Mouse (Mus musculus): Measurements from ENCODE around the gene Klk1b27. TPM values are rescaled to one million over a fixed set of nuclear protein-coding genes. Genes with fewer than 3 reads are reported as not detected.
"Not testable (repeated sequence)": the region's sequence is repeated elsewhere in the genome, so short reads cannot be mapped to it uniquely, and the experiment has no call there.

Klk1b27 gene
- total RNA-seq (2021): not detected

GRCm38 (mm10) chr7:44051990-44052389 is at the start of gene Klk1b27:
Gene Klk1b27 (plus strand): TSS chr7:44052290.
- DNase-seq (ENCODE audit: extremely low spot score in 1 of 2, low spot score in 1 of 2): not testable (repeated sequence)

- DNase-seq (ENCODE audit: extremely low spot score in 1 of 2, low spot score in 1 of 2): no peak
Measured at GRCm38 (mm10) chr7:44004847-44005246, 47.2 kb upstream of the Klk1b27 start.

GRCm38 (mm10) chr7:44011868-44012267 is 40.2 kb upstream of the Klk1b27 start, which contains the start of gene Klk1b26:
Gene Klk1b26 (plus strand): TSS chr7:44012168.
- DNase-seq (ENCODE audit: extremely low spot score in 1 of 2, low spot score in 1 of 2): not testable (repeated sequence)

- DNase-seq (ENCODE audit: extremely low spot score in 1 of 2, low spot score in 1 of 2): peak in 1 of 2 experiments; percentile 3
Measured at GRCm38 (mm10) chr7:44014666-44015065, 37.4 kb upstream of the Klk1b27 start.

- DNase-seq (ENCODE audit: extremely low spot score in 1 of 2, low spot score in 1 of 2): no peak
Measured at GRCm38 (mm10) chr7:44015071-44015470, 37.0 kb upstream of the Klk1b27 start.

GRCm38 (mm10) chr7:44072117-44072516 is 20.0 kb downstream of the Klk1b27 start:
- no peak for DNase-seq (ENCODE audit: extremely low spot score in 1 of 2, low spot score in 1 of 2)

- DNase-seq (ENCODE audit: extremely low spot score in 1 of 2, low spot score in 1 of 2): no peak
Measured at GRCm38 (mm10) chr7:44077703-44078102, 25.6 kb downstream of the Klk1b27 start.

- DNase-seq (ENCODE audit: extremely low spot score in 1 of 2, low spot score in 1 of 2): no peak
Measured at GRCm38 (mm10) chr7:44096111-44096510, 44.0 kb downstream of the Klk1b27 start.

GRCm38 (mm10) chr7:44102028-44102427 is 49.9 kb downstream of the Klk1b27 start, which contains the start of gene Klk1b21:
Gene Klk1b21 (plus strand): TSS chr7:44102328.
- DNase-seq (ENCODE audit: extremely low spot score in 1 of 2, low spot score in 1 of 2): not testable (repeated sequence)

Other genes with a start within 250 kb of the Klk1b27 start
- gene Klk7, start 241.0 kb upstream of the Klk1b27 start, total RNA-seq (2021): under 1 TPM; 0.26 to 0.54 TPM
- gene Klk6, start 227.8 kb upstream of the Klk1b27 start, total RNA-seq (2021): not detected
- gene Klk5, start 210.3 kb upstream of the Klk1b27 start, total RNA-seq (2021): not detected
- not detected for gene Klk4, start 171.1 kb upstream of the Klk1b27 start, total RNA-seq (2021)
- not detected for gene Klk15, start 118.5 kb upstream of the Klk1b27 start, total RNA-seq (2021)
- gene Klk1b8, start 101.6 kb upstream of the Klk1b27 start, total RNA-seq (2021): not detected
- gene Klk1b1, start 85.5 kb upstream of the Klk1b27 start, total RNA-seq (2021): not detected
- gene Klk1b9, start 76.2 kb upstream of the Klk1b27 start, total RNA-seq (2021): not detected
- not detected for gene Klk1b11, start 56.4 kb upstream of the Klk1b27 start, total RNA-seq (2021)
- not detected for gene Klk1b26, start 40.1 kb upstream of the Klk1b27 start, total RNA-seq (2021)
- gene Klk1b21, start 50.0 kb downstream of the Klk1b27 start, total RNA-seq (2021): not detected
- gene Klk1b22, start 60.4 kb downstream of the Klk1b27 start, total RNA-seq (2021): not detected
- not detected for gene Klk1b16, start 84.5 kb downstream of the Klk1b27 start, total RNA-seq (2021)
- gene Klk1b24, start 135.9 kb downstream of the Klk1b27 start, total RNA-seq (2021): not detected
- gene Klk1b3, start 145.9 kb downstream of the Klk1b27 start, total RNA-seq (2021): not detected
- not detected for gene Klk1b4, start 155.1 kb downstream of the Klk1b27 start, total RNA-seq (2021)
- not detected for gene Klk1b5, start 163.7 kb downstream of the Klk1b27 start, total RNA-seq (2021)
- not detected for gene Klk1, start 173.1 kb downstream of the Klk1b27 start, total RNA-seq (2021)
- gene Gm36864, start 183.9 kb downstream of the Klk1b27 start, total RNA-seq (2021): not detected
- gene 1700028J19Rik, start 194.4 kb downstream of the Klk1b27 start, total RNA-seq (2021): 1 to 10 TPM; 1.1 to 1.3 TPM
- 10 to 100 TPM; 75.3 to 94.3 TPM for gene 2410002F23Rik, start 194.4 kb downstream of the Klk1b27 start, total RNA-seq (2021)
- gene Acp4, start 205.1 kb downstream of the Klk1b27 start, total RNA-seq (2021): not detected
- gene Gm15517, start 209.2 kb downstream of the Klk1b27 start, total RNA-seq (2021): not detected

Data from layer of hippocampus, postnatal 25 days (tissue).